Mouse (Mus musculus) embryo, embryonic 11.5 days (tissue): ENCODE data around the gene Tmprss13.

Experiments
- DNase-seq: peaks from one replicate; pipeline ENCODE4 v3.0.0-alpha.2; 2012; ENCODE audit warnings: low read depth, low spot score

Tmprss13 gene

DNA sequence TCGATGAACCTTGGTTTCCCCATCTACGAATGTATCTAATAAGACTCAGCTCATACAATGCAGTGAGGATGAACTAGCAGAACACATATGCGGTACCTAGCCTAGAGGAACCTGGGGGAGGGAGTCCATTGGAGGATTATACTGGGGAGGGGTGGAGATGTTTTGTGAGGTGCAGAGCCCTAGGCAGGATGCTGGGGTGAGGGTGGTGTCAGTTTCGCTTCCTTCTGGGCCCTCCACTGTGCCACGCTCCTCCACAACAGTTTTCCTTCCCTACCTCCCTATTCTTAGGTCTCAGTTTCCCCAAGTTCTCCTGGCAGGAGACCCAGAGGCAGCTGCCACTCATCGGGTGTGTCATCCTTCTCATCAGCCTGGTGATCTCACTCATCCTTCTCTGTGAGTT is 10.7 kb downstream of the Tmprss13 start:
- DNase-seq = no peak

DNA sequence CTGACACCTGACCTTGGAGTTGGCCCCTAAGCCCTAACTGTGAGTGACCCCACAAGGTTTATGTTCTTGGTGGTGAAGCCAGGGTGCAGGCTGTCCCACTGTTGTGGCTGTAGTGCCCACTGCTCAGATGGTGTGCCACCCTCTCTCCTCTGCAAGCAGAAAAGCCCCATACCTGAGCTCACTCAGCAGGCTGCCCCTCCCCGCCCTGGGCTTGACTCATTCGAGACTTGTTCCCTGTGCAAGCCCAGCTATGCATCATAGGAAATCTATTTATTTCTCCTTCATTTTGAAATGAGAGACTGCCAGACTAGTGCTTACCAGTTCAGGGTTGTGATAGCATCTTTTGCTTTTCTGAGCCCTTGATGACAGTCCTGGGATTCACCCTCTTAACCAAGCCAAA is 18.5 kb downstream of the Tmprss13 start:
- no peak for DNase-seq

DNA sequence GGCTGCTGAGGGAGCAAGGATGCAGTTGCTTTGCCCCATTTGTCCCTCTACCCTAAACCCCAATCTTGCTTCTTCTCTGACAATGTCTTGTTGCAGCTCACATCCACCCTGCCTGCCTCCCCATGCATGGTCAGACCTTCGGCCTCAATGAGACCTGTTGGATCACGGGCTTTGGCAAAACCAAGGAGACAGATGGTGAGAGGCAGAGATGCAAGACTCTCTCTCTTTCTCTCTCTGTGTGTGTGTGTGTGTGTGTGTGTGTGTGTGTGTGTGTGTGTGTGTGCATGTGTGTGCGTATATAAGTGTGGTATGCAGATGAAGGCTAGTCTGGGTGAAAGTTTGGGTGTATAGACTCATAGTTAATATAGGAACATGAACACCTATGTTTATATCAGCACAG is 24.2 kb downstream of the Tmprss13 start:
- DNase-seq = no peak

DNA sequence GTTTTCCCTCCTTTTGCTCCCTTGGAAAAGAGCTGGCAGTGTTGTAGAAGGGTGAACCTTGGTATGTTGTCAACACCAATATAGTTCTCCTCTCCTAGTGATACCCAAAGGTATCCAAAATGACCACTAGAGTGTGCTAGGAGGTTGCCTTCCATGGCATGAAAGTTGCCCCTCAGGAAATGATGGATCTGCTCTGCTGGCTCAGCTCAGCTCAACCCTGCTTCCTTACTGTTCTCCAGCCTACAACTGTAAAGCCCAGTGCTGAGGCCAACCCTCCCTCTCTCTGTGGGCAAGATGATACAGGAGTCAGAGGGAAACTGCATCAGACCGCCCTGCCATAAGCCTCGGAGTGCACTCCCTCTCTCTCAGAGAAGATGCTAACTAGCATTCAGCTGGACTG is 26.6 kb downstream of the Tmprss13 start:
- DNase-seq = peak; percentile 29

DNA sequence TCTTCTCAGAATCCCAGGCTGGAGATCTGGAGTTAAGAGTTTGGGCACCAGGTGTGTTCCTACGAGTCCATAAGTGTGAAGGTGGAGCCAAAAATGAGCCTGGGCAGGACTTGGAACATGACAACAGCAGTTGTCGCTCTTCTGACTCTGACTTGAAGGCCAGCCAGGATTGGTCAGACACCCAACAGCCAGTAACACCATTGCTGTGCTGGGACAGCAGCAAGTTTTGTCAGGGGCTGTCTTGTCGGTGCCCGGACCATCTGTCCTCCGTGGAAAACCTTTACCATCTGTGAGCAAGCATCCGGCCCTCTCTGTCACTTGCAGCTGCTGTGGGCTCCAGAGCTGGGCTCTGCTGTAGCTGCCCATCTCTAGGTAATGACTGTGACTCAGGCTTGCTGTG is 27.4 kb downstream of the Tmprss13 start:
- DNase-seq = no peak

DNA sequence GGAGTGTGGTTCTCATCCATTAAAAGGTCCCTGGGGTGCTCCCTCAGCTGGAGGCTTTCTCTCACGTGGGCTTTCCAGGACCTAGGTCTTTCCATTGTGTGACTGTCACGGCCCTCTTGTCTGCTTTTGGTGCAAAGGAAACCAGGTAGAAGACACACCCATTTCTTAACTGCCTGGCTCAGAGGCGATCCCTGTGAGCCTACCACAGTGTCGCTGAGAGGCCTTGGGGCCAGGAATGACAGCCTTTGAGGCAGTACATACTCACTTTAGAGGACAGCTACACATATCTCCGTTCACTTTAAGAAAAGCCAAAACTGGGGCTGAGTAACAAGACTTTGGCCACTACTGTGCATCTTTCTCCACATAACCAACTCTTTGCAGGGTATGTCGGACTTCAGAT is 29.7 kb downstream of the Tmprss13 start:
- no peak for DNase-seq

DNA sequence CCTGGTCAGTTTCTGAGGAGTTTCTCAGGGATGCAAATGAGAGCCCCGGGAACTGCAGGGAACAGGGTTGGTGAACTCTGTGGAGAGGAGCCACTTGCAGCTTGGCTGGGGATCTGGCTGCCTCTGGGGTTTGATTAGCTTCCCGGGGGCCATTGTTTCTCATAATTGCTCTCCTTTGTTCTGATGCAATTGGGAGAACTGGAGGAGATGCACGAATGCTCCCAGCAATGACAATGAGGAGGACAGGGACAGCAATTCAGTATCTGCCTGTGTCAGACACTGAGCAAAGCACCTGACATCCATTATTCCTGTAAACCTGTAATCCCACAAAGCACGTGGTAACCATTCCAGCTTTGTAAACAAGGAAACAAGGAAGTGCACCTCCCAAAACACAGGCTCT is 30.3 kb downstream of the Tmprss13 start:
- no peak for DNase-seq

DNA sequence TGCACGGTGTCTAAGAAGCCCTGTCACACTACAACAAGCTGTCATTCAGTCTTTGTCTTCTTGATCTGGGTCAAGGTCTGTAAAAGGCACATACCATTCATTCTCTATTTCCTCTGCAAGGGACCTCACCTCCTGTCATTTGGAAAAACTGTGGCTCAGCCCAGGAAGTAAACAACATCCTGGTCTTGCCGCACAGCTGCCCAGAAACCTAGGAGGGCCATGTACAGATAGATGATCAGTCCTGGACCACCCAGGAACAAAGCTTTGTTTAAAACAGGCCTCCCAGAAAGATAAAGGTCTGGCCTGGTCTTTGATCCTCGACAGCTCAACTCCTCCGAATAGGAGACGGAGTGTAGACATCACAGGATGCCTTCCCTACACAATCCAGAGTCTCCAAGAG is 31.0 kb downstream of the Tmprss13 start:
- no peak for DNase-seq

DNA sequence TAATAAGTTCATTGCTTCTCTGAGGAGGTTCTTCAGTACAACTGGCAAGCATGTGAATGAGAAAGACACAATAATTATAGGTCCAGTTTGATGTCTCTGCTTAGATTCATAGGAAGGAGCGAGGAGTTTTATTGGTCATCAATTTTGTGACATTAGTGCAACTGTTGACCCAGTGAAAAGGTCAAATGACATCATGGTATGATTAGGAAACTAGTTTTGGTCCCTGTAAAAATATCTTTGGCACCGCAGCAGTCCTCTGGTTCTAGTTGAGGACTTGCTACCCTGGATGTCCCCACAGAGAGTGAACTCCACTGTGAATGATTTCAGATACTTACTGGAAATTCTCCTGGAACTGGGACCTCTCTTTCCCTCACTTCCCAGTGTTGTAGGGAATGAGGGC is 36.3 kb downstream of the Tmprss13 start:
- DNase-seq = no peak

DNA sequence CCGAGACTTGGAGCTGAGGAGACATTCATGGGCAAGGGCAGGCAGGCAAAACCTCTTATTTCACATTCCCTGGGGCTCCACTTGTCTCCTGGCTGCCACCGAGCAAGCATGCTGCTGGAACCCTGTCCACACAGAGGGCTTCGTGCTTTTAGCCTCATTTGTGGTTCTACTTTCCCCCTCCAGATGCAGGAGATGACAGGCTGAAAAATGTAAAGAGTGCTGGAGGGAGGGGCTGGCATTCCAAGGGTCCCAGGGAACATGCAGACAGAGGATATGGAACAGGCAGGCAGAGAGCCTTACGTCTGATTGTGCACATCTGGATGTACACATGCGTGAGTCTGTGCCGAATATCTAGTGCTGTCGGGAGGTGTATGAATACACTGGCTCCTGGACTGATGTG is 39.5 kb downstream of the Tmprss13 start:
- no peak for DNase-seq

DNA sequence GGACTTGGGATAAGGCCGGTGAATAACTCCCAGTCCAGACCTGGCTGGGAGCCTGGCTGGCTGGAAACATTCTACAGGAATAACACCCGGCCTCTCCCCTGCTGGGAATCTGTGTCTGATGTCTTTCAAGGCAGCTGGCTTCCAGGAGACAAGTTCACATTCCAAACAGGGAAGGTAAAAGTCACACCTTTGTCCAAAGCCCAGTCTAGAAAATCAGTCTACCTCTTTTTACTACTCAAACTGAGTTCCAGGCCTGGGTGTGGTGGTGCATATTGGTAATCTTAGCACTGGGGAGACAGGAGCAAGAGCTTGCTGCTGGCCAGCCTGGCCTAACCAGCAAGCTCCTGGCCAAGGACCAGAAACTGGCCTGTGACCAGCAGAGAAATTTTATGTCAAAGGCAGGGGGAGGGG is 43.2 kb downstream of the Tmprss13 start:
- DNase-seq = no peak

DNA sequence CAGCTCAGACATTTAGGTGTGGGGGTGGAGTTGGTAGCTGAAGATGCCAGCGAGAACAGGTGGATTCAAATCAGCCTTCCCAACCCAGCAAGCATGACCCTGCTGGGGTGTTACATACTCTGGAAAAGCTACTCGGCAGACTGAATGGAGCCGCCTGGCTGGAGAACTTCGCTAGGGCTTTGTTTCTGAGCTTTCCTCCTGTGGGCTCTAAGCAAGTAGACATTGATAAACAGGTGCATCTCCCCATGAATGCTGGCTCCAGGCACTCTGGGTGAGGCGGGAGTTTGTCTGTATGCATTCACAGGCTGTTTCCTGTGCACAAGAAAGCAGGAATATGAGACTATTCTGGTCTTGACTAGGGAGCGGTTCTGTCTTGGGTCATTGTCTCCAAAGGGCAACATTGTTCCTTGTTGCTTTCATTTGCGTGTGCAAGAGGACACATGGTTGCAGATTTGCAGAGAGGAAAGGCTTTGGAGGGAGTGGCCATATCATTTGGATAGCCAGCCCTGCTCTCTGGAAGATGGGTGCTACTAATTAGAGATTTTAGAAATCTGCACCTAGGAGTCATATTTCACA is 44.8 kb downstream of the Tmprss13 start:
- DNase-seq = no peak

DNA sequence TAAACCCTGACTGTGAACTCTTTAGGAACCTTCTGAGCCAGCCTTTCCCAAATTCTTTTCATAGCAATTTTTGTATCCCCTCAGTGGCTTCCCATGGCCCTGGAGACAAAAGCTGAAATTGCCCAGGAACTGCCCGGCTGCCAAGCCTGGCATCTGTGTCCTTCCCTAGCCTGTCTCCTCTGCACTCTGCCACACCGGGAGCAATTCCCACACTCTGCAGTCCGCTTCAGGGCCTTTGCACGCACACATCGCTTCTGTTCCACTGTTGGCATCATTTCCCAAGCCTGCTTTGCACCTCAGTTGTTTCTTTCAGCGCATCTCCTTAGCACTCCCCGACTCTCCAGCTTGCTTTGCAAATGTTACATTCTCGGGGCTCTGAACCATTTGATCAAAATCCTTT is 48.8 kb downstream of the Tmprss13 start:
- no peak for DNase-seq

DNA sequence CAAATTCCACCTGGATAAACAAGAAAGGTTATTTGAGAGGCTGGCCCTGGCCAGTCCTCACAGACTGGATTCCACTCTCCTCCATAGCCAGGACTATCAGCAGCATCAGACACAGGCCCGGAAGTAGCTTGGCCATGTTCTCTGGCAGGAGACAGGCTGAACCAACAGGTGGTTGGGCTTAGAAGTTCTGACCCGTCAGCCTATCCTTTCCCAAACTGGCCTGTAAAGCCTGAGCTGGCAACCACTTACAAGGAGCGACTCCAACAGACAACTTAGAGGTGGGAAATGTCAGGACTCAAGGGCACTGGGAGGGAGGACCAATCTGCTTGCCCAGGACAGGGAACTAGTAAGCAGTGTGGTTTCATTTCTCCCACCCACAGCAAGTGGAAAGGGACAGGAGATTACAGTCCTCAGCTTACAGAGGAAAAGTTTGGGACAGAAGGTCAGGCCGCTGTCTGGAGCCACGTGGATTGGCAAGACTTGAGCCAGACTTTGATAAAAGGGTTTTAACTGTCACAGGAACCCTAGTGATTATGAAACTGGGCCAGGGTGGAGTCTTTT is 49.5 kb downstream of the Tmprss13 start:
- no peak for DNase-seq

DNA sequence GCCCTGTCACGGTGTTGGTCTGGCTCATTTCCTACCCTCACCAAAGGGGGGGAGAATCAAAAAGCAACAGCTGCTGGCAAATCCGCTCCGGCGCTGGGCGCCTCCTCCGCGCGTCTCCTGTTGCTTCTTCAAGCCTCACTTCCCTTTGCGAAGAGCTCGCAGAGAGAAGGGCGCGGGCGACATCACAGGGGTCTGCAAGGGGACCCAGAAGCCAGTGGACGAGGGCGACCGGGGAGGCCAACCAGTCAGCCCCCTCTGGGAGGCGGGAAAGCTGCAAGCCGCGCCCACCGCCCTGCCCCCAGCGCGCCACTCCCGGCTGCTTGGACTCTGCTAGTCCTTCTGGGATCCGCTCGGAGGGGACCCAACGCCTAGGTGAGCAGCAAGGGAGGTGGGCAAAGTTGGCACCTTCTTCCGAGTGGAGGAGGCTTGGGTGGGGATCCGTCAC is 51.2 kb downstream of the Tmprss13 start, which contains the start of gene Fxyd6:
Gene Fxyd6 (plus strand): TSS at position 69 of the 445 bp plus-strand sequence.
- DNase-seq = peak; percentile 57

DNA sequence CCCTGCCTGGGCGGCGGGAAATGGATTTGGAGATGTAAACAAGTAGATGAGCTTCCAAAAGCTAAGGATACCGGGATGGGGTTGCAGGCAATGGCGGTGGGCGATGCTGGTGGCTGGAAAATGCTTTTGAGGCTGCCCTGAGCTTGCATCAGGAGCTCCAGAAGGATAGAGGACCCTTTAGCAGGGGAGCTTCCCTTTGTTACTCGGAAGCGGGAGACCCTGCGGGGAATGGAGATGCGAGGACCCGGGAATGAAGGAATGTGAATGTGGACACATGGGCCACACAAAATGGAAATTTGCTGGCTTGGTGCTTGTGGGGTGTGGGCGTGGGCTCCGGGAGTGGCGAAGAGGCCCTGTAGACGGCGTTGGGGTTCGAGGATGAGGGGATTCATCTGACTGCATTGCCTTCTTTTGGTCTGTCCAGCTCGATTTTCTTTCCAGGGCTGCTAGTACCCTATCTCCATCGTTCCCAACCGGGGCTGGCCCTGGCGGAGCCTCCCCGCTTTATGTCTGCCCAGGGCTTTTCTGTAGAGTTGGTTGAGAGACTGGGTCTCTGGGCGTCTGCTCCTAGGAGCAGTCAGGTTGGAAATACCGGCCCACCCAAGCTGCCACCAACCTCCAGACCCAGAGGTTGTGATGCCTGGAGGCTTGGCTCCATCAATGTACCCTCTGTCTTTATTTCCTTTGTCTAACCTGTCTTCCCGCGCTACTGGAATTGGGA is 51.9 kb downstream of the Tmprss13 start:
- DNase-seq = no peak

DNA sequence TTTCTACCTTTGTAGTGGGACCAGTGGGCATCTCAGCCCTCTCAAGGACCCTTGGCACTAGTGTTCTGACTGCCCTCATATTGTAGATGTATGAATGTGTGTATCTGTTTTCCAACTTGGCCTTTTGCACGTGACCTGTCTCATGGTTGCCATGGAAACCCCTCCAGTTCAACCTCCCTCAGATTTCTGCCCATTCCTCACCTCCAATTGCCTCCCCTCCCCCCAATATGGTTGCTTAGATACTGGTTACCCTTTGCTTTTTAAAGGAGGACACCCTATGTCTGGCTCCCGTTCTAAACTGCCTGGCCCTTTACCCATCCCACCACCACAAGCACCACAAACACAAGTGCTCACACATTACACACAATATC is 52.4 kb downstream of the Tmprss13 start:
- DNase-seq = no peak

DNA sequence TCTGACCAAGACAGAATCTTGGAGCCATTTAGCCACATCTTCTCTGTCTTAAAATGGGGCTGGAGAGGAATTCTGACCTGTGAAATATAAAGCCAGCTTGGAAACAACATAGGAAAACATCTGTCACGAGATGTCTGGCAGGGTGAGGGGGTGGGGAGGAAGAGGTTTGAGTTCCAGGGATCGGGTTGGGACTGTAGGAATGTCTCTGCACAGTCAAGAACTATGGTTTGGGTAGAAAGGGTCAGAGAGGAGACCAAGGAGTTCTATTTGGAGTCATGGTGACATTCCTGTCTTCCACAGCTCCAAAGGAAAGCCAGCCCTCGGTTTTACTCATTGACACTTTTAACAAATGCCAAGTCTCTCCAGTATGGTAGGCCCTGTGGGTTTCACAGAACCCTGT is 55.0 kb downstream of the Tmprss13 start:
- DNase-seq = no peak

DNA sequence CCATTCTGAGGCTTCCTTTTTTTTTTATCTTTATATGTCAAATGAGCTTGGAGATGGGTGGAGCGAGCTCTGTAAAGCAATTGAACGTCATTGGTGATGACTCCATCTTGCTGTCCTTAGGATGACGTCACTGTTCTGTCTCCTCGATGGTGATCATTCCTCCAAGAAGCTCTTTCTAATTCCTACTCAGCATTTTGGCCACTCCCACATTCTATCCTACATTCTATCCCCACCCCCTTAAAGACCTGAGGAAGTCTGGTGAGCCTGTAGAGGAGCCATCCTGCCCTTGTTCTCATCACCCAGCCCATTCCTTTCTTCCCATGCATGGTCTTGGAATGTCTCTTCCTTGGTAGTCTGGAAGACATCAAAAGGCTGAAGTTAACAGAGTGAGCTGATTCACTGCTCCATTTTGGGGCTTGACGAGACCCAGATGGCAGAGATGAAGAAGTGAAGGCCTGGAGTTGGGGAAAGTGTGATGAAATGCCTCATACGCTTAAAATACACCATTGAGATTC is 56.1 kb downstream of the Tmprss13 start:
- DNase-seq = no peak

DNA sequence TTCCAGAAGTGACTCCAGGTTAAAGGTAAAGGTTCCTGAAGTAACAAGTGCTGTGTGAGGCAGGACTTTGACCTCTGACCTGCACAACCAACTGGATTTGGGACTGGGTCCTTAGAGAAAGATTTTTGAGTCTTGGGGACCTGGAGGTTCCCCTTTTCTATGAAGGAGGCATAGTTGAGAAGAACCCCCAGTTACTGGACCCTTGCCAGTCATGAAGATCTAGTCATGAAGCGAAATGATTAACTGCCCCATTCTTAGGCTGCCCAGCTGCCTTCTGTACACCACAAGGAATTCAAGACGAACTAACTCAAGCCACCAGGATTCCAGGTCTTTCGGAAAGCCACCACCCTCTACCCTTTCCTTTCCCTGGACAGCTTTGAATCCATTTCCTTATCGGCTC is 57.5 kb downstream of the Tmprss13 start:
- DNase-seq = no peak

DNA sequence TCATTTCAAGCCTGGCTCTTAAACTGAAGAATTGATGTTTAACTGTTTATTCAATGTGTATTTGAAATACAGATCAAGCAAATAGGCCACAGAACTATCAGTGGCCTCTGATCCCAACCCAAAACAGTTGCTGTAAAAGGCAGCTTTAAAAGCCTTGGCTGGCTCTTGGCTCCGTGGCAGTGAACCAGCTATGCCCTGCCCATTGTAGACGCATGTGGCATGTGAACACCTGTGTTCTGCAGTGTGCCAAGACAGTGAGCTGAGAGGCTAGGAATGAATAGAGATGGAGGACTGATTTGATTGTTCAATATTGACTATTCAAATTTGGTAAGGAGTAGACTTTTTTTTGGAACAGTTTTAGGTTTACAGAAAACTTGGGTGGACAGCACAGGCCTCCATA is 58.0 kb downstream of the Tmprss13 start:
- no peak for DNase-seq

DNA sequence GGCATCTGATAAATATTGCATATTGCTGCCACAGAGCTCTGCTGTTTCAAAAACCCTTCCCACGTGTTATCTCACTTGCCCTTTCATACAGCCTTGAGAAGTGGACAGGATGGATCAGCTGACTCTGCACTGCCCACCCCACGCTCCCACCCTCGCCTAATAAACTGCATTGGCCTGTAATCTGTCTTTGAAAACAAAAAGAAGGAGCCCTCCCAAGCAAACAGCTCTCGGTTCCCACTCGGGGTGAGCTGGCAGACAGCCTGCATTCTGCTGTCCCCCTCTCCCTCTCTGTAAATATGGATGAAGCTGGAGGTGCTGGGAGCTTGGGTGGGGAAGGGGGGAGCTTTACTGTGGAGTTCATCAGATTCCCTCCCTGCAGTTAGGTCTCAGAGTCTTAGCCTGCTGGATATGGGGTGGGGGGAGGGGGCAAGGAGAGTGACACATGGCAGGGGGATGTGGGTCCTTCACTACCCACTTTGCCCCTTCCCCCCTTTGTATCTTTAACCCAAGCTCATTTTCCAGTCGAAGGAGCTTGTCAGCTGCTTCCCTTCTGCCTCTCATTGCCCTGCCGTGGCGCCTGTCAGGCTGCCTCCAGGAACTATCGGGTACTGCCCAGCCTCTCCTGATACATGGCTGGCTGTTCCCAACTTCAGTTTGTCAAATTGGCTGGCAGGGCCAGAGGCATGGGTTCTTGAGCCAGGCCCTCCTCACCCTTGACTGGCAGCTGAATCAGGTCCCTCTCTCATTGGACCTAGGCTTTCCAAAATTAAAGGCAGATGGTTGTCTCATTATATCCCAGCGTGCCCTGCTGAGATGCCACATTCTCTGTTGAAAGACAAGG is 61.7 kb downstream of the Tmprss13 start:
- DNase-seq = no peak
